Mouse (Mus musculus) E14TG2a.4 (cell line): ENCODE results near the gene Tnnt2.

Experiments used
- CTCF ChIP-seq: conservative IDR thresholded peaks from 2 replicates; pipeline ENCODE4 v1.5.1; 2014; ENCODE audit warnings: low read length
- POU5F1 ChIP-seq: IDR thresholded peaks from 2 replicates; pipeline ENCODE4 v1.6.1; 2014; ENCODE audit warnings: low read length, borderline replicate concordance

DNA sequence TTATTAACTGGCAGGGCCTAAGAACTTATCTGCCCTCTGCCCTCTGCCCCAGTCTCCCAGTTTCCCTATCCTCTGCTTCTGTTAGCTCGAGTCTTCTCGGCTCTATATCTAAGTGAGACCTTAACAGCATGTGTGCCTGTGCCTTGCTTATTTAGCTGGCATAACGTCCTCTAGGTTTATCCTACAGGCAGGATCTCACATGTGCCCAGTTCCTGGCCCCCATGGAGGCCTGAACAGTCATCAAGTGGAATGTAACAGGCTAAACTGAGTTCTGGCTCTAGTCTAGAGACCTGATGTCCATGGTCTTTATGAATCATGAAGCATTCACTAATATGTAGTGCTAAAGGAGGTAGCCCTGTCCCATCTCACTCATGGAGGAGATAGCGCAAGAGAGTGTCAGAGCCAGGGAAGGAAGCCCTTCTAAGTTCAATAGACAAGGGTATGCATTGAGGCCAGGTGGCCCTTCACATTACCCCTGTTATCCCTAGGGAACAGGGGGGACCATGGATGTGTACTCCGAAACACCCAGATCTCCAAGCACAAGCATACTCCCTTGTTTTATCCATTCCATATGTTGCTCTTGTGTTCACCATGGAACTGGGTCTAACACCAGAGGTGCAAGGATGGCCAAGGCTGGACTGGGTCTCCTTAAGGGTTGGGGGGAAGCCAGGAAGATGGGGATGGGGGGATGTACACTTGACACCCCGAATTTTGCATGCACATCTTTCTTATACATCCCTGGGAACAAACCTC lies 18.6 kb downstream of the Tnnt2 start:
- TF ChIP-seq CTCF (no peak), POU5F1 (no peak)
